Mouse (Mus musculus): ENCODE results near the gene Frmd5. TPM values are rescaled to one million over a fixed set of nuclear protein-coding genes. Genes with fewer than 3 reads are reported as not detected.

Frmd5 gene
- total and polyA plus RNA-seq, 2 experiments from 2014 or later, result 14.6 to 39.7 TPM

GRCm38 (mm10) chr2:121776219-121776618, 30.7 kb downstream of the Frmd5 start:
- H3K4me1 ChIP-seq (ENCODE audit: insufficient read depth, low read length), result no peaks in the 10 kb centered on the region
- 78% methylated on average over 7 of the region's 7 CpGs for WGBS
- DNase-seq (ENCODE audit: low spot score), result no peak
- H3K27ac ChIP-seq, result no peak overlapping the region
- H3K36me3 ChIP-seq (ENCODE audit: insufficient read depth, low read length), result no peaks in the 10 kb centered on the region
- H3K4me3 ChIP-seq (ENCODE audit: low read length), result no peak overlapping the region
- H3K9me3 ChIP-seq (ENCODE audit: low read length), result no peaks in the 10 kb centered on the region
- H3K27me3 ChIP-seq (ENCODE audit: insufficient read depth, low read length), result no peaks in the 10 kb centered on the region
- no peak overlapping the region for H3K9ac ChIP-seq (replicated peaks; ENCODE audit: low read length)
- no peak overlapping the region for H3K4me2 ChIP-seq (ENCODE audit: low read depth, low read length)
- TF ChIP-seq CTCF (IDR thresholded peaks at IDR 0.05; ENCODE audit: low read depth), result no peak
- ATAC-seq, result no peak

- TF ChIP-seq CTCF (IDR thresholded peaks at IDR 0.05; ENCODE audit: low read depth), result no peak
- no peak for DNase-seq (ENCODE audit: low spot score)
- H3K27ac ChIP-seq, result no peak overlapping the region
- 60% methylated on average over 5 of the region's 5 CpGs for WGBS
- H3K4me1 ChIP-seq (ENCODE audit: insufficient read depth, low read length), result 0 out of 2 replicates have a peak, but pooled peaks cover 5% of the 10 kb centered on the region
- no peak overlapping the region for H3K4me2 ChIP-seq (ENCODE audit: low read depth, low read length)
- H3K36me3 ChIP-seq (ENCODE audit: insufficient read depth, low read length), result no peaks in the 10 kb centered on the region
- no peaks in the 10 kb centered on the region for H3K27me3 ChIP-seq (ENCODE audit: insufficient read depth, low read length)
- ATAC-seq, result no peak
- no peak overlapping the region for H3K4me3 ChIP-seq (ENCODE audit: low read length)
- no peak overlapping the region for H3K9ac ChIP-seq (replicated peaks; ENCODE audit: low read length)
- no peaks in the 10 kb centered on the region for H3K9me3 ChIP-seq (ENCODE audit: low read length)
These were observed 42.0 kb downstream of the Frmd5 start for GRCm38 (mm10) chr2:121764851-121765250.

- no peak for TF ChIP-seq CTCF (IDR thresholded peaks at IDR 0.05; ENCODE audit: low read depth)
- H3K9ac ChIP-seq (replicated peaks; ENCODE audit: low read length), result no peak overlapping the region
These were observed 45.0 kb downstream of the Frmd5 start for GRCm38 (mm10) chr2:121761861-121762260.

GRCm38 (mm10) chr2:121761281-121761795, 45.5 kb downstream of the Frmd5 start:
- ATAC-seq (no peak), DNase-seq (ENCODE audit: low spot score) (no peak)
- TF ChIP-seq CTCF (IDR thresholded peaks at IDR 0.05; ENCODE audit: low read depth), result no peak
- Histone ChIP-seq H3K36me3 (ENCODE audit: insufficient read depth, low read length) (no peaks in the 10 kb centered on the region), H3K27me3 (ENCODE audit: insufficient read depth, low read length) (no peaks in the 10 kb centered on the region), H3K4me2 (ENCODE audit: low read depth, low read length) (no peak overlapping the region), H3K27ac (no peak overlapping the region), H3K4me3 (ENCODE audit: low read length) (no peak overlapping the region), H3K9ac (replicated peaks; ENCODE audit: low read length) (no peak overlapping the region), H3K4me1 (ENCODE audit: insufficient read depth, low read length) (no peaks in the 10 kb centered on the region), H3K9me3 (ENCODE audit: low read length) (no peaks in the 10 kb centered on the region)
- 91% methylated on average over 11 of the region's 11 CpGs for WGBS

More at GRCm38 (mm10) chr2:121761861-121762260, 45.0 kb downstream of the Frmd5 start:
- Histone ChIP-seq H3K4me3 (ENCODE audit: low read length) (no peak overlapping the region), H3K4me2 (ENCODE audit: low read depth, low read length) (no peak overlapping the region), H3K9me3 (ENCODE audit: low read length) (no peaks in the 10 kb centered on the region), H3K36me3 (ENCODE audit: insufficient read depth, low read length) (no peaks in the 10 kb centered on the region), H3K27me3 (ENCODE audit: insufficient read depth, low read length) (no peaks in the 10 kb centered on the region), H3K27ac (no peak overlapping the region), H3K4me1 (ENCODE audit: insufficient read depth, low read length) (no peaks in the 10 kb centered on the region)
- ATAC-seq (no peak), DNase-seq (ENCODE audit: low spot score) (no peak)
- WGBS, result 92% methylated on average over 5 of the region's 5 CpGs

GRCm38 (mm10) chr2:121760646-121761045, 46.2 kb downstream of the Frmd5 start:
- ATAC-seq (no peak), DNase-seq (ENCODE audit: low spot score) (no peak)
- WGBS, result 88% methylated on average over 9 of the region's 9 CpGs
- Histone ChIP-seq H3K4me2 (ENCODE audit: low read depth, low read length) (no peak overlapping the region), H3K36me3 (ENCODE audit: insufficient read depth, low read length) (no peaks in the 10 kb centered on the region), H3K27ac (no peak overlapping the region), H3K9me3 (ENCODE audit: low read length) (no peaks in the 10 kb centered on the region), H3K9ac (replicated peaks; ENCODE audit: low read length) (no peak overlapping the region), H3K4me3 (ENCODE audit: low read length) (no peak overlapping the region), H3K27me3 (ENCODE audit: insufficient read depth, low read length) (no peaks in the 10 kb centered on the region), H3K4me1 (ENCODE audit: insufficient read depth, low read length) (no peaks in the 10 kb centered on the region)
- no peak for TF ChIP-seq CTCF (IDR thresholded peaks at IDR 0.05; ENCODE audit: low read depth)

GRCm38 (mm10) chr2:121758258-121758657, 48.6 kb downstream of the Frmd5 start:
- no peak overlapping the region for H3K9ac ChIP-seq (replicated peaks; ENCODE audit: low read length)
- ATAC-seq (no peak), DNase-seq (ENCODE audit: low spot score) (no peak)
- 90% methylated on average over 8 of the region's 8 CpGs for WGBS
- no peak overlapping the region for H3K27ac ChIP-seq
- no peak overlapping the region for H3K4me3 ChIP-seq (ENCODE audit: low read length)
- no peaks in the 10 kb centered on the region for H3K36me3 ChIP-seq (ENCODE audit: insufficient read depth, low read length)
- H3K4me2 ChIP-seq (ENCODE audit: low read depth, low read length), result no peak overlapping the region
- H3K27me3 ChIP-seq (ENCODE audit: insufficient read depth, low read length), result no peaks in the 10 kb centered on the region
- no peaks in the 10 kb centered on the region for H3K9me3 ChIP-seq (ENCODE audit: low read length)
- no peak for TF ChIP-seq CTCF (IDR thresholded peaks at IDR 0.05; ENCODE audit: low read depth)
- H3K4me1 ChIP-seq (ENCODE audit: insufficient read depth, low read length), result no peaks in the 10 kb centered on the region

GRCm38 (mm10) chr2:121756336-121756735, 50.6 kb downstream of the Frmd5 start:
- WGBS, result 100% methylated on average over 1 of the region's 1 CpGs
- H3K36me3 ChIP-seq (ENCODE audit: insufficient read depth, low read length), result no peaks in the 10 kb centered on the region

More at GRCm38 (mm10) chr2:121756336-121756735, 50.6 kb downstream of the Frmd5 start:
- no peak overlapping the region for H3K27ac ChIP-seq
- no peak overlapping the region for H3K4me3 ChIP-seq (ENCODE audit: low read length)
- H3K9me3 ChIP-seq (ENCODE audit: low read length), result no peaks in the 10 kb centered on the region
- no peak overlapping the region for H3K9ac ChIP-seq (replicated peaks; ENCODE audit: low read length)
- TF ChIP-seq CTCF (IDR thresholded peaks at IDR 0.05; ENCODE audit: low read depth), result no peak
- DNase-seq (ENCODE audit: low spot score) (no peak), ATAC-seq (no peak)
- H3K27me3 ChIP-seq (ENCODE audit: insufficient read depth, low read length), result no peaks in the 10 kb centered on the region
- no peak overlapping the region for H3K4me2 ChIP-seq (ENCODE audit: low read depth, low read length)
- H3K4me1 ChIP-seq (ENCODE audit: insufficient read depth, low read length), result no peaks in the 10 kb centered on the region

All from hindbrain, postnatal 0 days (tissue).